In genomic region chr17:88063980-88064346, GRCm38 (mm10) we compare ENCODE assay signal across 8 mouse cellular contexts. TPM values are rescaled to one million over a fixed set of nuclear protein-coding genes. Genes with fewer than 3 reads are reported as not detected.
A peak's percentile ranks its signal among the peaks of the same experiment; 100 is the strongest.
DNase-seq lines count a peak whose midpoint lies in the region; ATAC-seq and TF ChIP-seq lines count a peak whose summit lies in the region.

No protein-coding gene starts in this region.

- H3K9me3 ChIP-seq in hindbrain, embryonic 16.5 days (ENCODE audit: control insufficient read depth, low read length) = no peaks in the 10 kb centered on the region

- TF ChIP-seq CTCF in gastrocnemius, adult 2 months (IDR thresholded peaks at IDR 0.05) = no peak
- TF ChIP-seq CTCF in left cerebral cortex, adult 2 months (IDR thresholded peaks at IDR 0.05) = no peak

- intact Hi-C loops in gastrocnemius, adult 2 months (cut with DNase I) = loop anchor here (2.0 kb wide), 1 partner anchor 191 kb away; no protein-coding TSS in a partner anchor
- intact Hi-C loops in left cerebral cortex, adult 2 months (cut with DNase I) = loop anchor here (2.0 to 10.0 kb wide), 2 partner anchors 377 to 461 kb away; partner anchors contain the start of gene Foxn2

- peak overlapping the region; percentile 99 for H3K4me3 ChIP-seq in gastrocnemius, adult 2 months
- peak overlapping the region; percentile 96 for H3K4me3 ChIP-seq in hindbrain, embryonic 16.5 days (ENCODE audit: low read length)
- H3K4me3 ChIP-seq in left cerebral cortex, adult 2 months = peak overlapping the region; percentile 93

- DNase-seq in gastrocnemius, adult 2 months = peak; percentile 61
- DNase-seq in left cerebral cortex, adult 2 months (ENCODE audit: extremely low spot score in 1 of 2, low spot score in 2 of 2) = peak; percentile 63 to 66
- DNase-seq in lung, postnatal 4 days = peak; percentile 68 to 74
- peak; percentile 60 to 81 for DNase-seq in right cerebral cortex, adult 2 months (ENCODE audit: low spot score in 2 of 2)
- peak; percentile 59 for DNase-seq in urinary bladder, postnatal 14 days (ENCODE audit: low spot score)

- peak overlapping the region; percentile 63 for H3K4me2 ChIP-seq in hindbrain, embryonic 16.5 days (ENCODE audit: low read length)

- no peaks in the 10 kb centered on the region for H3K36me3 ChIP-seq in hindbrain, embryonic 16.5 days (ENCODE audit: control insufficient read depth, insufficient read depth, low read length)

- WGBS in hindbrain, embryonic 16.5 days = under 1% methylated on average over 23 of the region's 23 CpGs

- peak overlapping the region; percentile 98 for H3K27ac ChIP-seq in gastrocnemius, adult 2 months
- peak overlapping the region; percentile 100 for H3K27ac ChIP-seq in hindbrain, embryonic 16.5 days (ENCODE audit: low read depth, low read length)
- peak overlapping the region; percentile 95 for H3K27ac ChIP-seq in left cerebral cortex, adult 2 months

- H3K27me3 ChIP-seq in hindbrain, embryonic 16.5 days (replicated peaks; ENCODE audit: control insufficient read depth, insufficient read depth, low read length) = no peaks in the 10 kb centered on the region

- peak overlapping the region; percentile 99 for H3K9ac ChIP-seq in hindbrain, embryonic 16.5 days (ENCODE audit: low read depth, low read length)

- H3K4me1 ChIP-seq in hindbrain, embryonic 16.5 days (ENCODE audit: control insufficient read depth, insufficient read depth, low read depth, low read length) = peaks cover 14% of the 10 kb centered on the region

- ATAC-seq in activated CD4-positive, CD25-positive, alpha-beta regulatory T cell, adult 4 months = peak; percentile 6
- peak; percentile 12; the same call in 1 of the 2 replicates for ATAC-seq in common myeloid progenitor, adult 5-6 weeks (replicated peaks; ENCODE audit: low read depth, poor library complexity, severe bottlenecking)
- ATAC-seq in hindbrain, embryonic 16.5 days = peak; percentile 4; the same call in 1 of the 2 replicates

RNA-seq across cellular contexts. Expression of gene Fbxo11, which starts 1.1 kb away (rescaled TPM):
- 10 to 100 TPM; 15.5 to 24.3 TPM for polyA plus RNA-seq in activated CD4-positive, CD25-positive, alpha-beta regulatory T cell, adult 4 months (2017; shearing (Covaris generic))
- 34.2 and 39.1 TPM in 2 replicates for total RNA-seq in common myeloid progenitor, adult 5-6 weeks (2017)
- 10 to 100 TPM; 33.2 to 38.8 TPM for total RNA-seq in gastrocnemius, adult 2 months (2021)
- 21.3 and 23.7 TPM in 2 replicates for polyA plus RNA-seq in hindbrain, embryonic 16.5 days (2015; fragmentation: Nextera tagmentation; extraction: Ambion mirVana)
- 100 to 1,000 TPM; 113 to 128 TPM for total RNA-seq in left cerebral cortex, adult 2 months (2021)

Comparison
In these comparisons a context has a peak if more than half of its experiments do, and no peak if none do; other contexts are left out.
1. Peak in every context shown above with its lines: DNase-seq, ATAC-seq, H3K4me3 ChIP-seq and H3K27ac ChIP-seq.